Mouse (Mus musculus): ENCODE data around the gene Hoxc11. TPM values are rescaled to one million over a fixed set of nuclear protein-coding genes. Genes with fewer than 3 reads are reported as not detected.

Gene Hoxc11
- total RNA-seq, 2 experiments from 2014 or later: not detected

- no peak for DNase-seq
Observed at GRCm38 (mm10) chr15:102937036-102937666, 17.1 kb upstream of the Hoxc11 start.

- no peak for DNase-seq
Observed at GRCm38 (mm10) chr15:102939256-102940155, 14.7 kb upstream of the Hoxc11 start.

GRCm38 (mm10) chr15:102942739-102943467 is 11.3 kb upstream of the Hoxc11 start:
- no peak for DNase-seq

GRCm38 (mm10) chr15:102943468-102943813 is 10.8 kb upstream of the Hoxc11 start:
- DNase-seq: no peak

GRCm38 (mm10) chr15:102945185-102946077 is 8.8 kb upstream of the Hoxc11 start:
- DNase-seq: no peak

- DNase-seq: no peak
Observed at GRCm38 (mm10) chr15:102947276-102947675, 7.0 kb upstream of the Hoxc11 start.

GRCm38 (mm10) chr15:102948842-102949241 is 5.4 kb upstream of the Hoxc11 start:
- no peak for DNase-seq

GRCm38 (mm10) chr15:102949696-102950095 is 4.5 kb upstream of the Hoxc11 start:
- DNase-seq: no peak

GRCm38 (mm10) chr15:102950877-102951276 is 3.4 kb upstream of the Hoxc11 start:
- no peak for DNase-seq

- no peak for DNase-seq
Observed at GRCm38 (mm10) chr15:102953561-102953960, 666 bp upstream of the Hoxc11 start.

- DNase-seq: no peak
Observed at GRCm38 (mm10) chr15:102955007-102955382, 768 bp downstream of the Hoxc11 start.

- DNase-seq: no peak
Observed at GRCm38 (mm10) chr15:102955833-102956640, 1.8 kb downstream of the Hoxc11 start.

- no peak for DNase-seq
Observed at GRCm38 (mm10) chr15:102956906-102957305, 2.7 kb downstream of the Hoxc11 start.

- no peak for DNase-seq
Observed at GRCm38 (mm10) chr15:102959663-102960191, 5.5 kb downstream of the Hoxc11 start.

GRCm38 (mm10) chr15:102961728-102962127 is 7.5 kb downstream of the Hoxc11 start:
- DNase-seq: no peak

GRCm38 (mm10) chr15:102962492-102962891 is 8.3 kb downstream of the Hoxc11 start:
- DNase-seq: no peak

GRCm38 (mm10) chr15:102963259-102963658 is 9.0 kb downstream of the Hoxc11 start:
- no peak for DNase-seq

- DNase-seq: no peak
Observed at GRCm38 (mm10) chr15:102963671-102964640, 9.7 kb downstream of the Hoxc11 start.

- no peak for DNase-seq
Observed at GRCm38 (mm10) chr15:102965003-102965891, 11.0 kb downstream of the Hoxc11 start.
